Mouse (Mus musculus): ENCODE measurements around the gene Ctnna3.

Ctnna3 gene

DNA sequence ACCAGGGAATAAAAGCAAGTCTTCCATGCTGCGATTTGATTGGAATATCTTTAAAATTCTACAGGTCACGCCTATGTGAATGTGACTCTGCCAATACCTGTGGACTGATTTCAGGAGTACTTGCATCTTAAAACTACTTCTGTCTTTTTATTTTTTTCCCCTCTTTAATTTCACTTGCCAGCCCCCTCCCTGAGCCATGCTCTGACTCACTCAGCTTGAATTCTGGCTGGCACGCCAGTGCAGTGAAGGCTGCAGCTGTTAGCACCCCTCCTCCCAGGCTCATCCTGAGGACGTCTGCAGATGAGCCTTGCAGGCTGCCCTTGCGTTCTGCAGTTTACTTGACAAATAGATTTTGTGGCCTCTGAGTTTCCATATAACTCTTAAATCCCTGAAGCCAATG is 646.0 kb downstream of the Ctnna3 start:
- DNase-seq (ENCODE audit: low spot score in 2 of 2), result peak; percentile 76 to 80

DNA sequence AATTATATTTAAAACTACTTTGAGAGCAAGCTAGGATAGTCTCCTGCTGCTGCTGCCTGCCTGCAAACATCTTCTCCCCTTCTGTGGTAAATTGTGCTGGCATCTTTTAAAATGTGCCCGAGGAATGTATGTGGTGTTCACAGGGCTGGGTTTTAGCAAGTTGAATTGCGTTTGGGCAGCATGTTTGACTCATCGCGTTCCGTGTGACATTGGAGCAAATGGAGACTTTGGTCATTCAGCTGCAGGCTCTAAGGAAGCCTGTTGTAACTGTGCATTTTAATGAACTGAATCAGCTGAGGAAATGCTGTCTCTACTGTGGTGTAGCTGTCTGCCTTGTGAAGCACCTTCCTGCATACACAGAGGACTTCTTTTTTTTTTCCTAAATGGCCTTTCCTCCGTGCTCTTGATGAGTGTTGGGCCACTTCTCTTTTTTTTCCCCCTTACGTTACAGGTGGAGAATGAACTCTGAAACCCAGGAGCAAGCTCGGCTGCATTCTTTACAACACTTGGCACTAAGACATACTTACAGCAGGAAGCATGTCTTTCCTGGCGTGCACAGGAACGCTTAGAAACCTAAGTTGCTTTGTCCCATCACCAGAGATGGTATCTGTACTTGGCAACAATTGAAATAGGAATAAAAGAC is 646.6 kb downstream of the Ctnna3 start:
- DNase-seq (ENCODE audit: low spot score in 2 of 2), result peak in 1 of 2 experiments; percentile 31

- no peak for DNase-seq (ENCODE audit: low spot score in 2 of 2)
Observed at GRCm38 (mm10) chr10:64082345-64082744, 652.4 kb downstream of the Ctnna3 start.

- peak in 1 of 2 experiments; percentile 36 for DNase-seq (ENCODE audit: low spot score in 2 of 2)
Observed at GRCm38 (mm10) chr10:64083813-64084212, 653.9 kb downstream of the Ctnna3 start.

DNA sequence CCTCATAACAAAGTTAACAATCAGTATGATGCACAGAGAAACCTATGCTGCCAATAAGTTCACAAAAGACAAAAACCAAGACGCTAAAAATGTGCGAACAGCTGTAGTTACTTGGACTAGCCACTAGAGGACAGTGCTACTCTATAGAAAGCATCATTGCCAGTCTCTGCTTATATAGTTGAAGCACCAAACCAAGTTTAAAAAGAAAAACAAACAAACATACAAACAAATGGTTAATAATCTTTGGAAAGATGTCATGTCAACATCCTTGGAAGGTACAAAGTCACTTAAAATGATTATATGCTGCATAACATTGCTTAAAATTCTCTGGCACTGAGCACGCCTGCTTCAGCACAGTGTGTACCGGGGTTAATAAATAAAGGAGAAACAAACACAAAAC is 654.6 kb downstream of the Ctnna3 start:
- peak; percentile 43 to 44 for DNase-seq (ENCODE audit: low spot score in 2 of 2)

DNA sequence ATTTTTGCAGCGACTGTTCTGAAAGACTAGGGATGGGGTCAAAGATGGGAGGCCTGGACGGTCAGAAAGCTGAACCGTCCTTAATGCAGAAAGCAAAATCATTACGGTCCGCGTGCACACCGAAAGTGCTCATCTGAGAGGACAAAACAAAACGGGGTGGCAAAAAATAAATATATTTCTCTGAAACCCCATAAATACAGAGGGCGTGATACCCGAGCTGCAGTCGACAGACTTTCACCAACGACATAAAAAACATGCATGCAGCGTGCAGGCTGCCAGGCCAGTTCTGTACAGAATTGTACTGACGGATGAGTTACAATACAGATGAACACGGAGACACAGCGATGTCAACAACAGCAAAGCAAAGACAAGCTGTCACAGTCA is 656.3 kb downstream of the Ctnna3 start:
- peak in 1 of 2 experiments; percentile 48 for DNase-seq (ENCODE audit: low spot score in 2 of 2)

- peak; percentile 29 to 51 for DNase-seq (ENCODE audit: low spot score in 2 of 2)
Observed at GRCm38 (mm10) chr10:64086567-64087391, 656.9 kb downstream of the Ctnna3 start.

DNA sequence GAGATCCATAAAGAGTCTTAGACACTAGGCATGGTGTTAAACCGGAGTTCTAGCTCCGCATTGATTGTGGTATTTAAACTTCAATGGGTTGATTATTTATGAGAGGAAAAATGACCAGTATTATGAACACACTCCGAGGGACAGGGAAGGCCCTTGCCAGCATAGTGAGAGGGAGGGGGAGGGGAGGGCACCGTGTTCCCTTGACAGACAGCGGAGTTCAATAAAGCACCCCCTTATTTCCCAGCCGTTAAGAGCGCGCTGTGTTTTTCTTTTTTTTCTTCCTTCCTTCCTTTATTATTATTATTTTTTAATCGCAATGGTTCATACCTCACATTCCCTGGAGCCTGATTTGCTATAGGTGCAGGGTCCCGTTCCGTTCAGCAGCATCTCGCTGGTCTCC is 657.6 kb downstream of the Ctnna3 start:
- DNase-seq (ENCODE audit: low spot score in 2 of 2), result no peak

- DNase-seq (ENCODE audit: low spot score in 2 of 2), result peak; percentile 46 to 53
Observed at GRCm38 (mm10) chr10:64087936-64088773, 658.3 kb downstream of the Ctnna3 start.

DNA sequence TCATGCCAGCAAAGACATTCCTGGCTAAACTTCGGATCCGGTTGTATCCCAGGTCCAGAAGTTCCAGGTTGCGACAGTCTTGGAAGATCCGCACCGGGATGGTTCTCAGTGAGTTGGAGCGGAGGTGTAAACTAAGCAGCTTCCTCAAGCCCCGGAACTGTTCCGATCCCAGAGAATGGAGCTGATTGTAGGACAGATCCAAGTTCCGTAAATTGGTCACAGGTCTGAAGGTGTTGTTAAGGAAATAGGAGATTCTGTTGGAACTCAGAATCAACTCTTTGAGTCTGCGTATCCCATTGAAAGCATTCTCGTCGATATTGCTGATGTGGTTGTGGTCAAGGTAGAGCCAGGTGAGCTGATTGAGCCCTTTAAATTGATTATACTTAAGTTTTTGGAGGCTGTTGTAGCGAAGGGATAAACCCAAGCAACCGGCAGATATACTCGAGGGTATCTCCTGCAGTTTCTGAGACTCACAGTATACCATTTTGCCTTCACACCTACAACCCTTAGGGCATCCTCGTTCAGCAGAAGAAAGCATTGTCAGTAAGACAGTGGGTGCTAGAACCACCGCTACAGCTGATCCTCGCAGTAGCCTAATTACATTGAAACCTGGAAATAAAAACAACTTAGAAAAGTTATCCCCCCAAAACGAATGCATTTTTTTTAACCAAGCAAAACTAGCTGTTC is 659.0 kb downstream of the Ctnna3 start:
- DNase-seq (ENCODE audit: low spot score in 2 of 2), result peak in 1 of 2 experiments; percentile 40

- peak; percentile 89 to 90 for DNase-seq (ENCODE audit: low spot score in 2 of 2)
Observed at GRCm38 (mm10) chr10:64089680-64090460, 660.0 kb downstream of the Ctnna3 start, which contains the start of gene Lrrtm3. Lrrtm3 (minus strand) TSS chr10:64090277.

GRCm38 (mm10) chr10:64096532-64096931 is 666.6 kb downstream of the Ctnna3 start:
- DNase-seq (ENCODE audit: low spot score in 2 of 2), result no peak

DNA sequence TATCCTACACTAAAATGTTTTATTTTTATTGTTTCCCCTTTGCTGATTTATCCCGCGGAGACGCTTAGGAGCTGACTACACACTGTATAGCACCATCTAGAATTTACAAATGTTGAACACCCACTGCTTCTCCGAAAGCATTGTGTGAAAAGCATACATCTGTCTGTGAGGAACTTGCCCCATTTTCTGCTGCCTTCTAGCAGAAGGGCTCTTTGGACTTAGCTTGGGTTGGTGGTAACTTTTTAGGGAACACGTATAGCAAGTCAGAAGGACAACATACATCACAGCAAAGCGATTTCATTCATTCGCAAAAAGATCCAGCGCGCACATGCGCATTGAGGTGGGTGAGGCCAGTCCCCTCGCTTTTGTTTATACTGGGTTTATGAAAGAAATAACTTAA is 685.3 kb downstream of the Ctnna3 start:
- peak; percentile 9 to 14 for DNase-seq (ENCODE audit: low spot score in 2 of 2)

DNA sequence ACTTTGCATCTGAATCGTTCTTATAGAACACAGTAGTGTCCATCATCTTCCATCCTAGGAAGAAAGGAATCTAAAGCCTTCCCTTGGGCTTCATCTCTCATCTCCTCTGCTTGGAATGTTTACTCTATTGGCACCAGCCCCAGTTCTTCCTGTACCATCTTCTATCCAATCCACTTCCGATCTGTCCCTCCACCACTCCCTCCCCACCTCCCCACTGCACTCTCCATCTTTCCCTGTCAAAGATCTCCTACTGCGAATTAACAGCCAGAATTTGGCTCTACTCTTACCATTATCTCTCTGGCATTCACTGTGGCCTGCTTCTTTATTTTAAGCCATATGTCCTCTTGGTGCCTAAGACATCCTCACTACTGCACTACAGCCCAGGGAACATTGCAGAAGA is 688.9 kb downstream of the Ctnna3 start:
- DNase-seq (ENCODE audit: low spot score in 2 of 2), result no peak

GRCm38 (mm10) chr10:64130397-64131150 is 700.7 kb downstream of the Ctnna3 start:
- no peak for DNase-seq (ENCODE audit: low spot score in 2 of 2)

GRCm38 (mm10) chr10:64133461-64133860 is 703.6 kb downstream of the Ctnna3 start:
- no peak for DNase-seq (ENCODE audit: low spot score in 2 of 2)

- DNase-seq (ENCODE audit: low spot score in 2 of 2), result no peak
Observed at GRCm38 (mm10) chr10:64135481-64135880, 705.6 kb downstream of the Ctnna3 start.

DNA sequence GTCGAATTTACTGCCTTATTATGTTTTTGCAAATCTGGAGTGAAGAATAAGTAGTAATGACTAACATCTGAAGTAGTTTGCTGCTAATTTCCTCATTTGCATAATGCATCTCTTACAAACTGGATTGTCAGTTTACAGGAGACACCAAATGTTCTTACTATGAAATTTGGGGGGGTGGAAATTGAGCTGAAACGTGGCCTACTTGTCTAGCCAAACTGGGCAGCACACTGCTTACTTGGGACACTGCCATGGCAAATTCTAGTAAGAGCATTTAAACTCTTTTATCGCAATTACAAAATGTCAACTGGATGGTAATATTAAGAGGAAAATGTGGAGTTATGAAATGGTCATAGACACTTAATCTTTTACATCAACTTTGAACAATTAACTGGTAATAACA is 716.6 kb downstream of the Ctnna3 start:
- DNase-seq (ENCODE audit: low spot score in 2 of 2), result no peak

DNA sequence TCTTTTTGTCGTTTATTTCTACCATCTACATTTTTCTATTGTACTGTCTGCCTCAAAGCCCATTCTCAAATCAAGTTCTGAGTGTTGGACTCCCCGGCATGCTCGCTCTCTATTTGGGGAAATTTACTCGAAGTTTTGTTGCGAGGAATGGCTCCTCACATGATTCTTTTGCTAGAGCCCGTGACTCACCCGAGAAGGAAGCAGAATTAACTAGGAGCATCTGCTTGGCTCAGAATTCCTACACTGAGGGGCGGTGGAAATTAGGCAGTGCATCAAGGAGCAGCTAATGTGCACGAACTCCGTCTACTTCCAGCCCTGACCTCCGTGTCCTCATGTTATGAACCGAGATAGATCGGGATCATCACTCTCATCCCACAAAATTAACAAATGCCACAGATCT is 751.8 kb downstream of the Ctnna3 start:
- DNase-seq (ENCODE audit: low spot score in 2 of 2), result peak; percentile 43 to 52

DNA sequence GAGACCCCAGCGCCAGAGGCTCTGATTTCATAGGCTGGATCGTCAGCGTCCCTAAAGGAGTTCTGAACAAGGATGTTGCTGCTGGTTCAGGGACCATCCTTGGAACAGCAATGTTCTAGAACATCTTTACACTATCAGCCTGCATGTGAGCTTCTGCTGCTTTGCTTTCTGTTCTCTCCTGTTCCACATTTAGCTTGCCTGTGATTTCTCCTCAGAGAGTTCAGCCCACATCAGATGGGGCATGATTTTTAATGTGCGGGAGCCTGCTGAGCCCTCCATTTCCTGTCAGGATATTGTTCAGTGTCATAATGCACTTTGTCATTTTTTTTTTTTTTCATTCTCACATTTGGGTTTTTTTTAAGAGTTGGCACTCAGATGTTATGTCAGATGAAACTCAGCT is 752.8 kb downstream of the Ctnna3 start:
- DNase-seq (ENCODE audit: low spot score in 2 of 2), result peak; percentile 12 to 20

All from right cerebral cortex, adult 2 months (tissue).